Mouse (Mus musculus) forebrain, embryonic 14.5 days (tissue): ENCODE measurements around the gene Prss32. TPM values are rescaled to one million over a fixed set of nuclear protein-coding genes. Genes with fewer than 3 reads are reported as not detected.

ENCODE experiments used
- ATAC-seq: fragments of 200-750 bp; cut with Nextera tagmentation; 2 replicates; pipeline ENCODE4 v1.8.0; 2017; ENCODE audit warnings: mild to moderate bottlenecking, moderate library complexity
- DNase-seq: peaks from one replicate; pipeline ENCODE4 v3.0.0-alpha.2; 2015; ENCODE audit warnings: low spot score
- H3K27ac ChIP-seq: fragments of 300-500 bp; sonication (generic); 2 replicates; pipeline ENCODE4 v1.5.1; 2014; ENCODE audit warnings: low read depth, mild to moderate bottlenecking, control low read depth, low read length, moderate library complexity
- H3K27me3 ChIP-seq: fragments of 300-500 bp; sonication (generic); replicated peaks from 2 replicates; pipeline ENCODE4 v1.6.1; 2014; ENCODE audit warnings: low read length, control low read depth, mixed read lengths; ENCODE audit not compliant: control insufficient read depth, insufficient read depth
- H3K36me3 ChIP-seq: fragments of 300-500 bp; sonication (generic); 2 replicates; pipeline ENCODE4 v1.6.1; 2014; ENCODE audit warnings: low read length, control low read depth; ENCODE audit not compliant: control insufficient read depth, insufficient read depth
- H3K4me1 ChIP-seq: fragments of 300-500 bp; sonication (generic); 2 replicates; pipeline ENCODE4 v1.6.1; 2014; ENCODE audit warnings: antibody characterized with exemption, low read length, control low read depth; ENCODE audit not compliant: control insufficient read depth, insufficient read depth
- H3K4me2 ChIP-seq: fragments of 300-500 bp; sonication (generic); 2 replicates; pipeline ENCODE4 v1.6.1; 2014; ENCODE audit warnings: mild to moderate bottlenecking, control low read depth, low read length
- H3K4me3 ChIP-seq: fragments of 300-500 bp; sonication (generic); 2 replicates; pipeline ENCODE4 v1.5.1; 2014; ENCODE audit warnings: low read depth, low read length, control low read depth
- H3K9ac ChIP-seq: fragments of 300-500 bp; sonication (generic); 2 replicates; pipeline ENCODE4 v1.6.1; 2014; ENCODE audit warnings: mild to moderate bottlenecking, low read length, control low read depth, moderate library complexity
- H3K9me3 ChIP-seq: fragments of 300-500 bp; sonication (generic); replicated peaks from 2 replicates; pipeline ENCODE4 v1.6.1; 2016; ENCODE audit warnings: low read length, control low read depth, mixed read lengths; ENCODE audit not compliant: control insufficient read depth
- WGBS: fragments of 180-500 bp; shearing (Covaris S2); extraction: QIAGEN DNeasy Blood & Tissue Kit; methylation state at CpG from one replicate; pipeline ENCODE4 v1.1.7; 2014; 5-methylcytosine and 5-hydroxymethylcytosine counted together
- polyA plus RNA-seq: library from polyadenylated mRNA; unstranded; fragments of >200 nt; fragmentation: Nextera tagmentation; extraction: Ambion mirVana; gene quantifications from 2 replicates; pipeline ENCODE4 v1.2.1, GENCODE M21; 2014

The Prss32 gene
- polyA plus RNA-seq, 1 experiment from 2014 or later = not detected

GRCm38 (mm10) chr17:23807918-23808317 is 35.7 kb upstream of the Prss32 start:
- Histone ChIP-seq H3K9ac (no peak overlapping the region), H3K9me3 (no peaks in the 10 kb centered on the region), H3K27me3 (no peaks in the 10 kb centered on the region), H3K4me3 (no peak overlapping the region), H3K36me3 (peaks cover 57% of the 10 kb centered on the region), H3K4me2 (no peak overlapping the region), H3K4me1 (peaks cover 16% of the 10 kb centered on the region), H3K27ac (no peak overlapping the region)
- WGBS = 98% methylated on average over 3 of the region's 3 CpGs
- DNase-seq (no peak), ATAC-seq (no peak)

GRCm38 (mm10) chr17:23815641-23816040 is 28.0 kb upstream of the Prss32 start:
- 99% methylated on average over 16 of the region's 16 CpGs for WGBS
- ATAC-seq (no peak), DNase-seq (no peak)
- H3K27ac ChIP-seq = no peak overlapping the region
- H3K9me3 ChIP-seq = peaks cover 13% of the 10 kb centered on the region
- no peak overlapping the region for H3K4me3 ChIP-seq
- H3K27me3 ChIP-seq = no peaks in the 10 kb centered on the region
- H3K36me3 ChIP-seq = peaks cover 96% of the 10 kb centered on the region
- H3K4me2 ChIP-seq = no peak overlapping the region
- H3K9ac ChIP-seq = no peak overlapping the region
- no peaks in the 10 kb centered on the region for H3K4me1 ChIP-seq

DNA sequence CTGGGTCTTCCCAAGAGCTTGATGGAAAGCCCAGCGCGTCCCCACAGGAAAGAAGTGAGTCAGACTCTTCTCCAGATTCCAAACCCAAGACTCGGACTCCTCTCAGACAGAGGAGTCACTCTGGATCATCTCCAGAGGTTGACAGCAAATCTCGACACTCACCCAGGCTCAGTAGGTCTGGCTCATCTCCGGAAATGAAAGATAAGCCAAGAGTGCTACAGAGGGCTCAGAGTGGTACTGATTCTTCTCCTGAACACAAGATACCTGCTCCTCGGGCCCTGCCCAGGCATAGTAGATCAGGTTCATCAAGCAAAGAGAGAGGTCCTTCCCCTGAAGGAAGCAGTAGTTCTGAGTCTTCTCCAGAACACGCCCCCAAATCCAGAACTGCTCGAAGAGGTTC is 25.1 kb upstream of the Prss32 start:
- no peak overlapping the region for H3K9ac ChIP-seq
- no peak overlapping the region for H3K4me2 ChIP-seq
- 97% methylated on average over 8 of the region's 8 CpGs for WGBS
- peaks cover 99% of the 10 kb centered on the region for H3K36me3 ChIP-seq
- H3K4me3 ChIP-seq = no peak overlapping the region
- H3K4me1 ChIP-seq = no peaks in the 10 kb centered on the region
- DNase-seq (no peak), ATAC-seq (no peak)
- no peaks in the 10 kb centered on the region for H3K27me3 ChIP-seq
- H3K27ac ChIP-seq = no peak overlapping the region
- H3K9me3 ChIP-seq = peaks cover 13% of the 10 kb centered on the region

DNA sequence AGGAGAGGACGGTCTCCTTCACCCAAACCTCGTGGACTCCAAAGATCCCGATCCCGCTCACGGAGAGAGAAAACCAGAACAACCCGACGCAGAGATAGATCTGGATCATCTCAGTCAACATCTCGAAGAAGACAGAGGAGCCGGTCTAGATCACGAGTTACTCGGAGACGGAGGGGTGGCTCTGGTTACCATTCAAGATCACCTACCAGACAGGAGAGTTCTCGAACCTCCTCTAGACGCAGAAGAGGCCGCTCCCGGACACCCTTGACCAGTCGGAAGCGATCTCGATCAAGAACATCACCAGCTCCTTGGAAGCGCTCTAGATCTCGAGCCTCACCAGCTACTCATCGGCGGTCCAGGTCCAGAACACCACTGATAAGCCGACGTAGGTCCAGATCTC is 24.4 kb upstream of the Prss32 start:
- Histone ChIP-seq H3K9ac (no peak overlapping the region), H3K27me3 (no peaks in the 10 kb centered on the region), H3K36me3 (peaks cover 100% of the 10 kb centered on the region), H3K27ac (no peak overlapping the region), H3K4me2 (no peak overlapping the region), H3K9me3 (peaks cover 13% of the 10 kb centered on the region), H3K4me1 (no peaks in the 10 kb centered on the region), H3K4me3 (no peak overlapping the region)
- ATAC-seq (no peak), DNase-seq (no peak)
- WGBS = 98% methylated on average over 25 of the region's 25 CpGs

GRCm38 (mm10) chr17:23820731-23821130 is 22.9 kb upstream of the Prss32 start:
- H3K4me2 ChIP-seq = no peak overlapping the region
- no peak overlapping the region for H3K4me3 ChIP-seq
- H3K36me3 ChIP-seq = peaks cover 100% of the 10 kb centered on the region
- no peak overlapping the region for H3K27ac ChIP-seq
- DNase-seq (no peak), ATAC-seq (no peak)
- 97% methylated on average over 5 of the region's 5 CpGs for WGBS
- peaks cover 13% of the 10 kb centered on the region for H3K9me3 ChIP-seq
- no peak overlapping the region for H3K9ac ChIP-seq
- no peaks in the 10 kb centered on the region for H3K27me3 ChIP-seq
- no peaks in the 10 kb centered on the region for H3K4me1 ChIP-seq

DNA sequence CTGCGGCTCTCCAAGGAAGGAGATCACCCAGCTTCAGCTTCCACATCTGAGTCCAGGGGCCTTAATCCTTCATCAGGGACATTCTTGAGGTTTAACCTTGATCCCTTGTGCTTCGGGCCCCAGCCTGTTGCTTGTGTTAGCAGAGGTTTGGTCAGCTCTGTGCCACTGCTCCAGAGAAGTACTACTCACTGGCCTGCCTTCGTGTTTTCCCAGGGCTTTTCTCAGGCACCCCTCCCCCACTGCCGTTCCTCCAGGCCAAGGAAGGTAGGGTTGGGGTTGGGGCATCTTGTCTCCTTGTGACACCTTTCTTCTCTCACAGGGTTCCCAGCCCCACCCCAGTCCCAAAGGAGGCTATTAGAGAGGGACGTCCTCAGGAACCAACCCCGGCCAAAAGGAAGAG is 21.6 kb upstream of the Prss32 start:
- H3K9me3 ChIP-seq = peaks cover 13% of the 10 kb centered on the region
- H3K4me2 ChIP-seq = no peak overlapping the region
- WGBS = 85% methylated on average over 6 of the region's 6 CpGs
- H3K27ac ChIP-seq = no peak overlapping the region
- H3K27me3 ChIP-seq = no peaks in the 10 kb centered on the region
- no peak overlapping the region for H3K9ac ChIP-seq
- ATAC-seq = no peak
- no peak overlapping the region for H3K4me3 ChIP-seq
- no peak for DNase-seq
- H3K4me1 ChIP-seq = peaks cover 4% of the 10 kb centered on the region
- H3K36me3 ChIP-seq = peaks cover 100% of the 10 kb centered on the region

- peaks cover 96% of the 10 kb centered on the region for H3K36me3 ChIP-seq
- no peak for ATAC-seq
Measured at GRCm38 (mm10) chr17:23823018-23823417, 20.6 kb upstream of the Prss32 start.

DNA sequence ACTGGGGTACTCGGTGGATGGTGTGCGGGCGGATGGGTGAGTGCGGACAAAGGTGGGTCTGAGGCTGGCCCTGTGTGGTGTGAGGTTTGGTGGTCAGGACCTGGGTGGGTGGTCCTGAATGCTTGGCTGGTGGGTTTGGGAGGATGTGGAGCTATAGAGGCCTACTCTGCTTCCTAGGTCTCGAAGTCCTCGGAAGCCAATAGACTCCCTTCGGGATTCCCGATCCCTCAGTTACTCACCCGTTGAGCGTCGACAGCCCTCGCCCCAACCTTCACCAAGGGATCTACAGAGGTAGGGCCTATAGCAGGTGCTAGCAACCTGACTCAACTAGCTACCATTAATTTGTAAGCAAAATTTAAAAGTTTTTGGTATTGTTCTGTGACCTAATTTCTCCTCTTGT is 20.0 kb upstream of the Prss32 start:
- DNase-seq (no peak), ATAC-seq (no peak)
- Histone ChIP-seq H3K9ac (no peak overlapping the region), H3K27me3 (no peaks in the 10 kb centered on the region), H3K36me3 (peaks cover 90% of the 10 kb centered on the region), H3K4me3 (no peak overlapping the region), H3K27ac (no peak overlapping the region), H3K4me1 (peaks cover 14% of the 10 kb centered on the region), H3K9me3 (peaks cover 8% of the 10 kb centered on the region), H3K4me2 (no peak overlapping the region)
- 94% methylated on average over 12 of the region's 12 CpGs for WGBS

More at GRCm38 (mm10) chr17:23823018-23823417, 20.6 kb upstream of the Prss32 start:
- Histone ChIP-seq H3K9ac (no peak overlapping the region), H3K4me2 (no peak overlapping the region), H3K9me3 (peaks cover 11% of the 10 kb centered on the region), H3K4me1 (peaks cover 13% of the 10 kb centered on the region), H3K27ac (no peak overlapping the region), H3K4me3 (no peak overlapping the region), H3K27me3 (no peaks in the 10 kb centered on the region)
- no peak for DNase-seq
- 85% methylated on average over 16 of the region's 16 CpGs for WGBS

DNA sequence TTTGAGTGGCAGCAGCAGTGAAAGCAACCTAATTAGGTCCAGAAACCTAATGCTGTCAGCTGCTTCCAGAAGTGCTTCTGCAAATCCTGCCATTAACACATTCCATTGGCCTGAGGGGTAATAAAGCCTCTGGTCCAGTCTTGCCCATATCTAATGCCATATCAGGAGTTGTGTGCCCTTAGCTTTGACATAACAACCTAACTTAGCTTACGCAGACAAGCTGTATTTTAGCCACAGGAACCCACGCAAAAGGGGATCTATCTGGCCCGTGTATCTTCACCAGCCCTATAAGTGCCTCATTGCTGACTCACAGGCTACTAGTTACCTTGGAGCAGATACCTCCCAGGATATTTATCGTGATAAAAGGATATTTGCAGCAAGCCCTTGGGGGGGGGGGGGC is 18.1 kb upstream of the Prss32 start:
- H3K9me3 ChIP-seq = no peaks in the 10 kb centered on the region
- peaks cover 14% of the 10 kb centered on the region for H3K4me1 ChIP-seq
- 87% methylated on average over 4 of the region's 4 CpGs for WGBS

More for the DNA sequence above, 18.1 kb upstream of the Prss32 start:
- Histone ChIP-seq H3K27me3 (no peaks in the 10 kb centered on the region), H3K4me3 (no peak overlapping the region), H3K27ac (no peak overlapping the region), H3K36me3 (peaks cover 70% of the 10 kb centered on the region), H3K4me2 (no peak overlapping the region), H3K9ac (no peak overlapping the region)
- DNase-seq (no peak), ATAC-seq (no peak)
